Mouse (Mus musculus) adrenal gland (tissue): ENCODE results near the gene Mgll.

Experiments
- intact Hi-C: fragments of 180-260 bp; cut with DNase I; formaldehyde crosslinking; loops from one replicate; pipeline ENCODE4 v1.15.1; 2025

The Mgll gene

DNA sequence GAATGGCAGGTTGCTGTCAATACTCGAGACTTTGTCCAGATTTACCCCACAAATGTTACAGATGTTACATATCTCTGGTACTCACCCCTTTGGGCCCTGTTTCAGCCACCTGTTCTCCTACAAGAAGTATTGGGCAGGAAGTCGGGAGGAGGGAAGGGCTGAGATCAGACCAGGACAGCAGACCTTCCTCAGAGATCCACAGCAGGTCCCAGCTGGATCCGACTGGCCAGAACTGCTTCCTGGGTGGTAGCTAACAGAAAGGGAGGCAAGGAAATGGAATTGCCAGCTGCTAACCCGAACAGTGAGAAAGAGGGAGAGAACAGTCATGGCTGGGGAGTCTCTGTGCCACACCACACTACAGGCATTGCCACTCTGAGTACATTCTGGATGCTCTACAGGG is 43.5 kb downstream of the Mgll start:
- intact Hi-C loops: no loop called here

DNA sequence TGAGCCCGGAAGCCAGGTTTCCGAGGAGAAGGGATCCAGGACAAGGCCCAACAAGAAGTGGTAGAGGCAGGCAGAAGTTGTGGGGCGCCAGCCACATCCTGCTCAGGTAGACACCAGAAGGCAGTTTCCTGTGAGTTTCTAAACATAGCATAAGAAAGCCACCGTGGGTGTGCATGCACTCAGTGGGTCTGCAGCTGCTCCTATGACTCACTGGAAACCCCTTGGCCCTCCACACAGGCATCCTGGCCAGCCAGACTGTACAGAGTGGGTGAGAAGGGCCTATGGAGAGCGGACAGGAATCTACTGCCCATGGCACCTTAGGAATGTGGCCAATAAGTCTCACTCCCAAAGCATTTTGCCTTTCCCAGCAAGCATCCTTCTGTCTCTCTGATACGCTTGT is 45.5 kb downstream of the Mgll start:
- intact Hi-C loops: no loop called here

DNA sequence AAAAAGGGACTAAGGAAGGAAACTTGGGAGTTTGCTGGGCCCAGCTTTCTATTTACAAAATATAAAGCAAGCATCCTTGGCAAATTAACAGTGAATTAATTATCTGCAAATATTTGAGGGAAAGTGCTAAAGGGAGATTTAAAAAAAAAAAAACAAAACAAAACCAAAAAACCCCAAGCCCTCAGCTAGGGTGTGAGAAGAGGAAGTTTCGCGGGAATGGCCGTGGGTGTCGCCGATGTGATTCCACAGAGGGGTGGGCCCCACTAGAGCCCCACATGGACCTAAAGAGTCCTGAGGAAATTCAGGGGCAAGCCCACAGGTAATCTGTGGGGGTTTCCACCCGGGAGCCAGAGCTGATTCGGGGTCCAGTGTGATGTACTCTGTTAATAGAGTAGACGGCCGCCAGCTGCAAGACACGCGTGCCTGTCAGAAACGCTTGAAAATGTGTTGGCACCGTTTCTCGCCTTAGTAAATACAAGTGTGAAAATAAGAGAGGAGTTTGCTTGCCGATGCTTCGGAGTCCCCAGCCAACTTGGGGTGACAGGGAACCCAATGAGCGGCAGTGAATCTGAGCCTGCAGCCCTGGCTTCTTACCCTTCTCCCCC is 46.2 kb downstream of the Mgll start:
- intact Hi-C loops: no loop called here

DNA sequence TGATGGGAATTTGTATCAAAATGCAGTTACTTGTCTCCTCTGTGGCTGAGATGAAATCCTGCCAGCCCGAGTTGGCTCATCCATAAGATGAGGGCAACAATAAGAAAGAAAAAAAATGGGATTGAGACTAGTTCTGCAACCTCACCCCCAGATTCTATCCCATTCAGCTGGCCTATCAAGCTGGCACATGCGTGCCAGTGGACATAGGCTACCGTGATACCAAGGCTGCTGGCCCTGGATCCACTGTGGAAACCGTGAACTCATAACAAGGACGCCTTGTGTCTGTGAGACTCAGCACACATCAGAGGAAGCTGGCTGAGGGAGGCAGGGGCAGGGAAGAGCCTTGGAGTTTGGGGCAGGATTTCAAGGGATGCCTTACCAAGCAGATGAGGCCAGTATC is 46.8 kb downstream of the Mgll start:
- intact Hi-C loops: no loop called here

DNA sequence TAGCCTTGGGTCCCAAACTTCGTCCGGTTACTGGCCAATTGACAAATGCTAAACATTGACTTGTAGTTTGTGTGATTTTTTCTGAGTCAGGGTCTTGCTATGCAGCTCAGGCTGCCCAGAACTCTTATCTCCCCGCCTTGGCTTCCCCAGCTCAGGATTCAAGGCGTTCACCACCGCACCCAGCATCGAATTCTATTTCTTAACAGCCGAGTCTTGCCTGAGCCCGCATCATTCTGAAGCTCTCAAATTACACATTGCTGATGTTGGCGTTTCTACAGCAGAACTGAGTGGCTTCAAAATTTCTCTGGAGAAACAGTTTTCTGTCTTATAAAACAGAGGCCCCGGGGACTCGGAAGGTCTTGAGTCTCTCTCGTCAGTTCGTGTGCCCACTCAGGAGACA is 47.8 kb downstream of the Mgll start:
- intact Hi-C loops: no loop called here

DNA sequence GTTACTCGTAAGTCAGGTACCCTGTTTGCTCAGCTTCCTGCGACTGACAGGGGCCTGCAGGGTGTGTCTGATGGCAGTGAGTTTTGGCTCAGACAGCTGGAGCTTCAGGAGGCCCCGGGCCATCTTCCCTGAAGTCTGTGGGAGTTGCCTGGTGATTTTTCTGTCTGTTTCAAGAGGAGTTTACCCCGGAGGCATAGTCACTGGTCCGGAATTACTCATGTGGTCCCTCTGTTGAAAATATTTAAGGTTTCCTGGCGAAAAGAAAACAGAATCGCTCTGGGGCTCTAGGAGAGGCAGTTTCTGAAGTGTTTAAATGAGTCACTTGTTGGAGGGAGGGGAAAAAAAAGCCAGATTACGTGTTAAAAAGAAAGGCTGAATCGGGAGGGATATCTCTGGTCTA is 49.8 kb downstream of the Mgll start:
- intact Hi-C loops: no loop called here

DNA sequence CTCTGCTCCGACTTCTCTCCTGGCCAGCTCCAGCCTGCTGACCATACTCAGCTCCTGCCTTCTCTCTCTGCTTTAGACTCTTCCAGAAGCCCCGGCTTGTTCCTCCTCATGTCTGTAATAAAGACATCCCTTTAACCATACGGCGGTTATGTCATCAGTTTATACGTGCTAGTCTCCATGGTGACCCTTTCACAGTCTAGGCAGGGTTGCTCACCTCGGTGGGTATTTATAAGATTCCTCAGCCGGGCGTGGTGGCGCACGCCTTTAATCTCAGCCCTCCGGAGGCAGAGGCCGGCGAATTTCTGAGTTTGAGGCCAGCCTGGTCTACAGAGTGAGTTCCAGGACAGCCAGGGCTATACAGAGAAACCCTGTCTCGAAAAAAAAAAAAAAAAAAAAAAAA is 51.1 kb downstream of the Mgll start:
- intact Hi-C loops: no loop called here

DNA sequence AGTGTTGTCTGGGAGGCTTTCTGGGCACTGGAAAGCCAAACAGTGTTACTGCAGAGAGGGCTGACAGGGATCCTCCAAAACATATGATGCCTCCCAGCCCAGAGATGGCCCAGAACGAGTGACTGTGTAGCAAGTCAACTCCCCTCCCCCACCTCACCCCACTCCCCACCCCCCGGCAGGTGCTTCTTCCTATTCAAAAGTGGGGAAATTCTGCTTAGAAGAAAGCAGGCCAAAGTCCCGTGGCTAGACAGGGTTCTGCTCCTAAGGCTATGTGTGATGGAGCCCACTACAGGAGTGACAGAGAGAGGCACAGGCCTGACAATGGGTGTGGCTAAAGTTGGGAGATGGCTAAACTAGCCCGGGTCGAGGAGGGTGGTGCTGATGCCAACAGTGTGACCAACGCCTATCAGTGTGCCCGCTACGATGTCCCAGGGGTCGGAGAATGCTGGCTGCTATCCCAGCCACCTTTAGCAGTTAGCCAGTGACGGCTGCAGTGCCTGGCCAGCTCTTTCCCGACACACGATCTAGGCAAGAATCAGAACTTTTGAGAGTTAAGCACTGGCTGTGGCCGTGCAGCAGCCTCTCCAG is 52.2 kb downstream of the Mgll start:
- intact Hi-C loops: no loop called here

DNA sequence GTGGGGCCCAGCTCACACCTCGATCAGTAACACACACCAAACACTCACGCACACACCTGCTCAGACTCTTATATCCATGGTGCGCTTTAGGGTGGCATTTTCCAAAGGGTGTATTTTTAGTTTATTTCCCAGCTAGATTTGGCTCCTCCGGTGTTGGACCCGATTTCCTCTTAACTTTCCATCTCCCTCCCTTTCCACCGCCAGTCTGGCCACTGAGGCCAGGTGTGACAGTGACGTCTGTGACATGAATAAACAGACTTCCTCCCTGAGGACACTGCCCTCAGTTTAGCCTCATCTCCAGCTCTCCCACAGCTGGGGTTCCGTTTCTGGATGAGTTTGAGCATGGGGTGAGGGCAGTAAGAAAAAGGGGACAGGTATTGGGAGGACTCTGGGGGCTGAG is 52.8 kb downstream of the Mgll start:
- intact Hi-C loops: no loop called here

DNA sequence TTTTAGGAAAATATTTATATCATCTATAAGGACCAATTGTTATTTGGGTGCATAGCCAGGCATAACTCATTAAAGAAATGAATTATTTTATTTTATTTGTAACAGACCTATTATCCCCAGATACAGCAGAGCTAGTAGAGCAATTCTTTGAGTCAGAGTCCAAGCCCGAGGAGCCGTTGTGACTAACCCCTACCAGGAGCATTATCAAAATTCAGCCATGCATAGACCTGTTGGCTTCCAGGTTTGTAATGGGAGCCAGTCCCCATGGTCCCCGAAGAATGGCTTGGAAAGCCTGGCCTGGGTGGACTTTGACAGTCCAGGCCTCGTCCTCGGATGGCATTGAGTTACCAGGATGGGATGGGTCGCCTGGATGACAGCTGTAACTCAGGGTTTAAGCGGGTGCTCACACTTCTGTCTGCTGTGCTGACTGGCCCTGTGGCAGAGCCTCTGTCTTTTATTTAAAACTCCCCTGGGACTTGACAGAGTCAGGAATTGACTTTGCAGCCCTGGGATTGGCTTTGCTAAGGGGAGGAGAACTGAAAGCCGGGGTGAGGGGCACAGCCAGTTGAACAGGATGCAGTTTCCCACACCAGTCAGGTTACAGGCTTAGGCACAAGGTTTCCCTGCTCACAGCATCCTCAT is 54.0 kb downstream of the Mgll start:
- intact Hi-C loops: no loop called here

DNA sequence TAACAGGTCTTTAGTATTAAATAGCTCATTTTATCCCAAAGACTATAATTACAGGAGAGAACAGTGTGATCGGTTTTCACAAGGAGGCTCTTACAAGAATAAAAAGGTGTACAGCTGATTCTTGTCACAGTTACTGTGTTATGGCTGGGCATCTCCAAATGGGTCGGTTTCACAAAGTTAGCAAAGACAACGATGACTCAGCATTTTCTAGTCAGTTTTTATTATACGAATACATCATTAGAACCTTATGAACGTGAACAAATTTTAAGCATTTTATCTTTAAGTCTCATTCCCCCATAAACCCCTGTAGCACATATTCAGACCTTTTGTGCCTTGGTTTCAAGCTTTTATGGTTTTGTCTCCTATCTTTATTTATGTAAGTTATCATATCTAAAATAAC is 55.5 kb downstream of the Mgll start:
- intact Hi-C loops: no loop called here

DNA sequence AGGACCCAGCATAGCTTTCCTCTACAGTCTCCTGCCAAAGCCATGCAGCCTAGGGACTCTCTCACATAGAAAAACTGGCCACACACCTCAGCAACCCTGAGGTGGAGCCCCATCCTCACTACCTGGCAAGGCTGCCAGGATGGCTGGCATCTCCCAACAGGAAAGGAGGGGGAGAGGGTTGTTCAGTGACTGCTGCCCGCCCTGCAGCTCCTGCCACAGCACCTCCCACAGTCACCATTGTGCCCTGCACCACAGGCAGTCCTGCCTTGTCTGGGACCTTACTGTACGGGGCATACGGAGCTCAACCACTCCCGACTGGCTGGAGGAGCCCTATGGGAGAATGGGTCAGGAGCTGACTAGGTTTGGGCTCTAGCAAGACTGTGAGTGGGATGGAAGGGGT is 57.7 kb downstream of the Mgll start:
- intact Hi-C loops: no loop called here

DNA sequence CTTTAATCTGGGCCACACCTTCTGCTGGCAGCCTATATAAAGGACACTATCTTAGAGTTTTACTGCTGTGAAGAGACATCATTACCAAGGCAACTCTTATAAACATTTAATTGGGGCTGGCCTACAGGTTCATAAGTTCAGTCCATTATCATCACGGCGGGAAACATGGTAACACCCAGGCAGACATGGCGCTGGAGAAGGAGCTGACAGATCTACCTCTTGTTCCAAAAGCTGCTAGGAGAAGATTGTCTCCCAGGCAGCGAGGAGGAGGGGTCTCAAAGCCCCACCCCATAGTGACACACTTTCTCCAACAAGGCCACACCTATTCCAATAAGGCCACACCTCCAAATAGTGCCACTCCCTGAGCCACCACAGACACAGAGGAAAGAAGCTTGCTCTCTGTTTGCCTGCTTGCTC is 58.8 kb downstream of the Mgll start:
- intact Hi-C loops: no loop called here

DNA sequence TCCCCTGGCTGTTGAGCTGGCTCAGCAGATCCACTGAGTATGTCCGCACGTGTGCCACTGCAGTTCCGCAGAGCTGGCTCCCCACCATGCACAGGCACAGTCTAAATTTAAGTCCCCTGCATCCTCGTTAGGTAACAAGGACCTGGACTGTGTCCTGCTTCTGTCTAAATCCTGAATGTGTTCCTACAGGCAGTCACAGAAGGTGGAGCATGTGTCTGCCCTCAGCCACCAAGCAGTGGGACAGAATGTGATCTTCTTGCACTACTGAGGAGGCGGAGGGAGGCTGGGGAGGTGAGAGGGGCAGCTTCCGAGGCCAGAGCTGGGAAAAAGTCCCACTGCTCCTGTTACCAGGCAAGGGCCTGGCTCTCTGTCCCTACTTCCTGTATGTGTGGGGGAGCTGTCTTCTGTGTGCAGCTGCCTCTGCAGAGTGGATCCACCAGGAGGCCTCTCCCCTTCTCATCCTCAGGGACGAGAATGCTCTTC is 60.5 kb downstream of the Mgll start:
- intact Hi-C loops: no loop called here

DNA sequence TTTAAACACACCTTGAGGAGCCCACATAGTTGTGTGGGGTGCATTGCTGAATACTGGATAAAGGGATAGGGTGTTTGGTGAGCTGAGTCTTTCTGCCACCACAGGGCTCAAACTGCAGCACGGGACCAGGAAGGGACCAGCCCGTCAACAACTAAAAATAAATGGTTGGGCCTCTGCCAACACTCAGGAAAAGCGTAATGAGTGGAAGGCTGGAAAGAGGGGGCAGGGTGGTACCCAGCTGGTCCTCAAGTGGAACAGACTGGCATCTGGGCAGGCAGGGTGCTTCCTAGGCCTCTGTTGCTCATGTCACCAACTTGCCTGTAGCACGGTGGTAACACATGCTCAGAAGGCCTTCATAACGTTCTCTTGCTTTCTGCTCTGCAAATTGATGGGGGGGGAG is 61.1 kb downstream of the Mgll start:
- intact Hi-C loops: no loop called here

DNA sequence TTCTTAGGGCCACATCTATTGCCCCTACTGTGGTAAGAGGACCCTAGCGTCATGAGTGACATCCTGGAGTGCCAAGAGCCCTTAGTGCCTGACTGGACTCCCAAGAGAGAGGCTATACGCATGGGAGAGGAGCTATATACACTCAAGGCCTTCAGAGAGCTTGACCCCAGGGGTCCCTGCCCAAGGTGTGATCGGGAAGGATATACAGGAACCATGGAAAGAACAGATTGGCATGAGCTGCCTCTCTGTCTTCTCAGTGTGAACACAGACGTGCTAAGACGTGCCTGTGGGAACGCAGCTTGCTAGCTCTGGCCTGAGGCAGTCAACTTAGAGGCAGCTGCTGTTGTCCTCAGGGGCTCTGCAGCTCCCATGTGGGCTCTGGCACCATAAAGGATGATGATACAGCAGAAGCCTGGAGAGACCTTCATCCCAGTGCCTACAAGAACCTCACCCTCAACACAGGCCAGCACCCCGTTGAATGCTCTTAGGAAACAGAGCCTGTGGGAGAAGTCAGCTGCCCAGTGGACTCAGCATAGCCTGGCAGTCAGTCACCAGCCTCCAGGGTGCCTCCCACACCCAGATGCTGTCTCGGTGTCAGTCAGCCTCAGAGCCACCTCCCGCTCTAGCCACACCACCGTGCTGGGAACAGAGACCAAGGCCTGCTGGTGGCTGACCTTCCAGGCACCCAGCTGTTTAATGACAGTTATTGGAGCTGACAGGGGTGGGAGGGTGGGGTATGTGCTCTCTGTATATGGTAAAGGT is 61.8 kb downstream of the Mgll start:
- intact Hi-C loops: no loop called here

DNA sequence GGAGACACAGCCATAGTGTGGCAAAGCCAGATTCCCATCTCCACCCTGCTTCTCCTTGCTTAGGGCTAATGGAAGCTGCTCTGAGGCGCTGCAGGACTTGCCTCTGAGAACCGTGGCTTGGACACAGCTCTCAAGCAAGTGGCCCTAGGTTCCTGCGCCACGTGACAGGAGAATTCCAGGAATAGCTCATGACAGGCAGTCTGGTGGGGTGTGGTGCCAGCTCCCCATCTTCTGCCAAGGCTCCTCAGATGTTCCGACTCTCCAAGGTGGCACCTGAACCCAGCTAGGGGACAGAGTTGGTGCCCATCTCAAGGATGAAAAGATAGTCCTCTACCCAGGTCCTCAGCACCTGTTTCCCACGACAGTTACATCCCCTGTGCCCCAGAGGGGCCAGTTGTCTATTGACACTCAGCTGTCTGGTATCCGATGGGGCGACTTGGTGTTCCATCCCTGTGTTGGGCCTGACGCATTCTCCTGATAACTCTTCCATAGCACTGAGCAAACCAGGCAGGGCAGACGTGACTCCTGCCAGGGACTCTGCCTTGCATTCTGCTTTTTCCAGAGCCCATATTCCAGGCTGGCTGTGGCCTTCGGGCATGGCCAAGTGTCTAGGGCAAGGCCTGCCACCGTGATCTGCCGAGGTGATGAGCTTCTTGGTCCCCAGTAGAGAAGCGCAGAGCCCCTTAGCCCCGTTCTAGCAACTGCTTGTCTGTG is 62.7 kb downstream of the Mgll start:
- intact Hi-C loops: no loop called here

DNA sequence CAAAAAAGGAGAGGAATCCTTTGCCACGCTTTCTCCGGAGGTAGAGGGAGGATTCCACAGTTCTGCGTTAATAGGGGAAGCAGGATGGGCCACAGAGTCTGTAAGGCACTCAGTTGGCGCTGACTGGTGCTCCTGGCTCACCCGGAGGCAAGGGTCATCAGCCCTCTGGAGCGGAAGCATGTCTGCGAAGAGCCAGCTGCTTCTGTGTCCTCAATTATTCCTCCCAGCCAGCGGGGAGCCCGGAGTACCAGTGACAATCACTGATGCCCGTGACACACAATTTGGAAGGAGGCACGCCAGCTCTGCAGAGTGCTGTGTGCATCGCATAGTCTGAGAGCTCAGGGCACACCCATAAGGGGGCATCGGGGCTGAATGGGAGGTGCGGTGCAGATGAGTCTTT is 63.3 kb downstream of the Mgll start:
- intact Hi-C loops: no loop called here

DNA sequence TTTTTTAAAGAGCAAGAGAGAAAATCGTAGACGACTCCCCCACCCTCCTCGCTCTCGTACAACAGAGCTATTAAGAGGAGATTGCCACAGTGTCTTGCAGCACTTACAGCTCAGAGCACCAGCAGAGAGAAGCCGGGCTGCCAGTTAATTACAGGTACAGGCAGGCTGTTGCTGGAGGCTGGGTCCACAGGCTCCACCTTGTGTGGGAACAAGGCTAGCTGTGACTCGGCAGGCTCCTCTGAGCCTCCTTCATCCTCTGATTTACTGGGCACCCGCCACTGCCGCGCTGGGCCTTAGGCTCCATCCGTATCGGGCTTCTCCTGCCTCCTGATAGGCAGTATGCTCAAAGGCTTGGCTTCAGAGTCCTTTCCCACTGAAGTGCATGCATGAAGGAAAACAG is 64.0 kb downstream of the Mgll start:
- intact Hi-C loops: no loop called here

DNA sequence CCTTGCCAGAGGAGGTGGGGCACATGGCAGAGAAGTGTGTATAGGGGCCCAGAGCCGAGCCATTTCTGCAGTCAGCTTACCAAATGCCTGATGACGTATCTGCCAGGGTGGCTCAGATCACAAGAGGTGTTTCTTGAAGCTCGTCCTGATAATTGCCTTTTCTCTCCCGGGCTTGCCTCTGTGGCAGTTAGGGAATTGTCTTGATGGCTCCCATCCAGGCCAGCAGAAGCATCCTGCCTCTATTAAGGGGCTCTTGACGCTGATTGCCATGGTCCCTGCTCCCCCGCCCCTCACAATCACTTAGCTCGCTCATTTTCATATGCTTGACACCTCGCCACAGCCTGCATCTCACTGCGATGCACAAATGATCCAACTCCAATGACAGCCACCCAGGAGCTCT is 67.1 kb downstream of the Mgll start:
- intact Hi-C loops: no loop called here

DNA sequence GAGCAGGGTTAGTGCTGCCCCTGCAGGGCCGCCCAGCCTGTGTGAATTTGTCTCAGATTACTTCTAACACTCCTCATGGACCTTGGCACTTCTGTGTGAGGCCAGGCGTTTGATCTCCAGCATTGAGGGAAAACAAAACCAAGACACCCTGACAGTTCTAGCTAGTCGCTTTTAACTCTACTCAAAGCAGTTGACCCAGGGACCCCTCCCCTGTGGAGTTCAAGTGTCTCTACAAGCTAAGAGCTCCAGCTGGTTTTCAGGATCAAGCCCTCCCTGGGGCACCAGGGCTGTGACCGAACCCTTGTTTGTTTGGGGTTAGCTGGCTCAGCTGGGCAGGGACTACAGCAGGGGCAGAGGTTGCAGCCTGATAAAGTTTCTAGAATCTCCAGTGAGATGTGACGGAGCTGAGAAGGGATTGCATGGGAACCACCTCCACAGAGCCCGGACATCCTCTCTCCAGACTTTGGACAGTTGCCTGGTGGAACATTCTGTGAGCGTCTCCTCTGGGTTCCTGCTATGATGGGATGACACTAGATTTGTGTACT is 68.0 kb downstream of the Mgll start:
- intact Hi-C loops: no loop called here
